Mouse (Mus musculus) thymus, postnatal 4 days (tissue): ENCODE measurements at regions not wholly inside any gene's neighbourhood (a gene's known extent, or its start where the extent isn't known, plus 50 kb on each side); places are given as distances from the start of the nearest gene placed in this dataset.

Experiments
- DNase-seq: peaks from one replicate; pipeline ENCODE4 v3.0.0; 2021

DNA sequence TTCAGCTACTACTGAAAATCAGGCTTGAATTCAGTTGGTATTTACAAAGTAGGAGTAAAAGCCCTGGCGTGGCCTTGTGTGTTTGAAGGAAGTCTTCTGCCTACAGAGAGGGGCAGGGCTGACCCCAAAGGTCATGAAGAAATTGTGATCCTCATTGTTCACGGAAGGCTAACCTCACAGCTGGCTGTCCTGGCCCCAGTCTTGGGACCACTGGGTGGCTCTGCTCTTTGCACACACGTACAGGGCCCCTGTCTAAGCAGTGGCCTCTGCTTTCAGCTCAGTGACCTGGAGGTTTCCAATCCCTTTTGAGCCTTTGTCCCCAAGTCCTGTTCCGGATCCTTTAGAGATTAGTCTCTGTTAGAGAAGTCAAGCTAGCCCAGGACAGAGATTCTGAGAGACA, 99.3 kb upstream of the Kit start:
- DNase-seq, result no peak

DNA sequence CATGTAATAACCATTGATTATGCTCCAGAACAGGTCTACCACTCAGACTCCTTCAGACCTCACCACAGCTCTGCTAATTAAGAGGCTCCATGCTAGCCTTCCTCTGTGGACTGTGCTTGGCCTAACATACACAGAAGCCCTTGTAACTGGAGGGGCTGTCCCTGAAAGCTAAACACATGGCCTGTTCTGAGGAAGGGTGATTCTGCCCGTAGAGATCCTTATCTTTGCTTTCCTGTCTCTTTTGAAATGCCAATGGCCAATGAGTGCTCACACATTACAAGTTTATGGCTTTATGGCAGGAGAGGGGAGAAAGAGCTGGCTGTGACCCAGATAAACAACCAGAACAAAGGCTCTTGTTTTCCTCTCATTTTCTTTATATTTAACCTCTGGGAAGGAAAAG, 96.2 kb upstream of the Kit start:
- DNase-seq, result no peak

DNA sequence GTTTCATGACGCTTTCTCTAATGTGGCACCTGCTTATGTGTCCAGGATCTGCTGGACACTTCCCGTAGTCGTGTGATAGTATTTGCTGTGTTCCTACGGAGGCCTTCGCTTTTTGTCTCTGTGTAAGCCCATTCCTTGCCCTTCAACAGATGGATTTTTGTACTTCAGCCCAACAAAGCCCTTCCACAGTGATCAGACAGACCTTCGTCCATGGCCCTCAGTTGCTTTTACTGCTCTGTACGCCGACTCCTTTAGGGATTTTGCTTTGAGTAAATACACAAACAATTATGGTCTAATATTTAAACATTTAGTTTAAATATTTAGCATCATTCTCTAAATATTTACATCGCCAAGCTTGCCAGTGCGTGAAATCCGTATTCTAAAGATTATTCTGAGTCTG, 95.6 kb upstream of the Kit start:
- no peak for DNase-seq

DNA sequence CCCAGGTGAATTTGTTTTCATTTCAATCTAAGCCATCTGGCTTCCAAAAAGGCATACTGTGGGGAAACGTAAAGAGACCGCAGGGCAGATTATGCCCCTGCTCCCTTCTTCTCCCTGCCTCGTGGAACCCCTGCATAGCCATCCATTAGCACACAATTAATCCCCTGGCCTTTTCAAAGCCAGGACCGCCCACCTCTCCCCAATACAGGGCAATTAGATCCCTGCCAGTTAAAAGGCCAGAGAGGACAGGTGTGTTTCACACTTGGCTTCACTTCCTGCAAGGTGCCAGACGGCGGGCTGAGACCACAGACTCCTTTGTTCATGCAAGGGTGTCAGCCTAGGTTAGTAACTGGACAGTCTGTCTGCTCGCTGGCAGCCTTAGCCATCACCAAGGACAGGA, 93.1 kb upstream of the Kit start:
- no peak for DNase-seq

DNA sequence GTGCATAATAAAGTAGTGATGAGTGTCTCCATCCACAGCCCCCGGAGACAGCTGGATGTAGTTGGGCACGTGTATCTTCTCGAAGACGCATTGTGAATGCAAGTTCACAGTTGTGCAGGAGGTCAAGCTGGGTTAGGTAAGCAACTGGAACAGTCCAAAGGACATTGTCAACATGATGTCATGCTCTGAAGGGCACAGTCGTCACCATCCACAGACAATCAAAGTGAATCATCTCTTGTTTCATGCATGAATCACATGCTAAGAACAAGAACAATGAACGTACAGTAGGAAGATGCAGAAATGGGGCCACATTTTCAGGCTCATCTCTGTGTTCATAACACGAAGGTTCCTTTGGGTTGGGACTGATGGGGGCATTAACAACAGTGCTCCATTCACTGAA, 90.4 kb upstream of the Kit start:
- DNase-seq, result no peak

DNA sequence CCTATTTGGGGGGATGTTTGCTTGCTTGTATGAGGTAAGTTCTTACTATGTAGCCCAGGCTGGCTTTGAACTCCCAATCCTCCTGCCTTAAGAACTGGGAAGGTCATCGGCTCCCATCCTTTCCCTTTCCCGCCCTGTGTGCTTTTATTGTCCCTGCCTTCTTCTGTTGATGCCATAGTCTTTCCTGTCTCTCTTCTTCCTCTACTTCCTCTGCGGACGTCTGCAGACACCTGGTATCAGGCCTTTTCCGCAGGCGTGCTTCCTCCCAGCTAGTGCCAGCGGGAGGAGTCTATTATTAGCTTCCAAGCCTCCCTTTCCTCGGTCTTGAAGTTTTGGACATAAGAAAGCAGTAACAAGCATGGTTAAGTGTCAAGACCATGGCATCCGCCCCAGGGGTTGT, 83.9 kb upstream of the Kit start:
- no peak for DNase-seq

DNA sequence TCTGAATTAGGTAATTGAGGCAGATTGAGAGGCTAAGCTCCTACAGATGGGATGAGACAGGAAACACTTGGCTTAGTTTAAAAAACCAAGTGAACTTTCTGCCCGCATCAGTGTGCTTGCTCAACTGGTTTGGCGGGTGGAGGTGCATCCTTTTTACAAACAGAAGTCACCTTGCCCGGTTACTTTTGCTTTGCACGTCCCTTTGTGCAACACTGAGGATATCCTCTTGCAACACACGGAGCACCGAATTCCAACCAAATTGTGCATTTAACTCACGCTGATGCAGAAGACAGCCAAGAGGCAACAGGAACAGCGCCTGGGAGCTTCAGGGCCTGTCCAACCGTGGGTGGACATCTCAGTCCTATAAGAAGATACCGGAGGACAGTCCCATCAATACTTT, 80.6 kb upstream of the Kit start:
- DNase-seq, result no peak

DNA sequence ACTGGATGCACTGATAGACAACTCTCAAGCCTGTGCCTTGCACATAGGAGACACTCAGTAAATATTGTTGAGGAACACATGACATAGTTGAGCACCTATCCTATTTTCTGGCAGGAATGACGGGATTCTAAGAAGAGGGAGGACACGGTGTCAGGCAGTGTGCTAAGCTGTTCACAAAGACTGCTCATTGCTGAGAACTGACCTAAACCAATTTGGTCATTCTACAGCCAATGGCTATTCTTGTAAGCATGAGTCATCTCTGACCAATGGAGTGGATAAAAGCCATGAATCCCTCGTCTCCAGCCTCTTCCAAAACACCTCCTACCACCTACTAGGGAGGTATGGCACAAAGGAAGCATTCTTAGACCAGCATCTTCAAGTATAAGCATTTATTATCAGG, 75.7 kb upstream of the Kit start:
- no peak for DNase-seq

DNA sequence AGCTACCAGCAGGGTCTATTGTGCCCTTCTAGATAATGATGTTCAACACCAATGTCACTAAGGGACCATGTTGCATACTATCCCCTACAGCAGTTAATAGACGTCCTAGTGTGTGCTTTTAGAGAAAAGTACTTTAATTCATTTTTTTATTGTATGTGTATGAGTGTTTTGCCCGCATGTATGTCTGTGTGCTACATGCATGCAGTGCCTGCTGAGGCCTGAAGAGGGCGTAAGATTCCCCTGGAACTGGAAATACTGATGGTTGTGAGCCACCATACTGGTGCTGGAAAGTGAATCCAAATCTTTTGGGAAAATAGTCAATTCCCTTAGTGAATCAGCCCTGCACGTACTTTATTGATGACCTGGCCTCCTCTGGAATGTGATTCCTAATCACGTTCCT, 75.0 kb upstream of the Kit start:
- no peak for DNase-seq

DNA sequence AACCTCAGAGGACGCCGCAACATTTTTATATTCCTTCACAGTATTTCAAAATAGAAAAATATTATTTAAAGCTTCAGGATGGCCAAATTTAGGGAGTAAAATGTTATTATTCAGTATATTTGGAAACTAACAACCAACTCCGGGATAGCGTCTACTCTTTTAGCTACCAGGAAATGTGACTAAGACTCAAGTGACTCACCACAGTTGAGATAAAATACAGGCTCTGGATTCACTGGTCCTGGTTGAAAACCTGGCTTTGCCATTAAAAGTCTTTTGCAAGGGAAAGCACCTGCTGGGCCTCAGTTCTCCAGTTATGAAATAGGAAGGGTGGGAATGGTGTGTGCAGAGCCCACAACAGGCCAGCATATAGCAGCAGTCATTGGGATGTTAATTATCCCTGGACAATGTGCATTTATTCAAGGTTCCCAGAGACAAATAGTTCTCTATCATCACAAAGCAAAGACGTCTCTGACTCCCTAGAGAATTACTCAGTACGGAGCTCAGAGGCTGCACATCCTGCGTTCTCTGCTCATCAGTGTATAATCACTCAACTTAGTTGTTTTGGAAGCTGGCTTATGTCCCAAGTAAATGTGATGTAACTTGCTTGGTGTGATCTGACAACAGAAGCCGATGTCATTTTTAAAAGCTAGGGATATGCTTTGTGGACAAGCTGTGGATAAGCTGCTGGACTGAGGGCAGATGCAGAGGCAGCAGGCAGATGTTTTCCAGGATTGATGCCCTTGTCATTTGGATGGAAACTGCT, 73.9 kb upstream of the Kit start:
- no peak for DNase-seq

DNA sequence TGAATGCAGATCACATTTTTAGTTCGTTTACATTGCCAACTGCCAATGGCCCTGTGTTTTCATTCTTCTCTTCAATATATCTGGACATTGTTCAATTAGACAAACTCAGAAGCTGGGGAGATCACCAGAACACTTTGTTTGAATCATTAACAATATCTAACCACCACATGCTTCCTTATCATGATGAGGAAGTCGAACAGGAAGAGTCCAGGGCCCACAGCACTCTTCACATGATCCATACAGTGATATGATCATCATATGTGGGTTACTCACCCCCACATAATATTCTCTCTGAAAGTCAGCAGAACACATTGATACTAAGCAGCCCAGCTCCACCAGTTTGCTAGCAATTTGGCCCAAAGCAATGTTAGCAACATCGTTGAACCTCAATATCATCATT, 71.0 kb upstream of the Kit start:
- DNase-seq, result no peak

DNA sequence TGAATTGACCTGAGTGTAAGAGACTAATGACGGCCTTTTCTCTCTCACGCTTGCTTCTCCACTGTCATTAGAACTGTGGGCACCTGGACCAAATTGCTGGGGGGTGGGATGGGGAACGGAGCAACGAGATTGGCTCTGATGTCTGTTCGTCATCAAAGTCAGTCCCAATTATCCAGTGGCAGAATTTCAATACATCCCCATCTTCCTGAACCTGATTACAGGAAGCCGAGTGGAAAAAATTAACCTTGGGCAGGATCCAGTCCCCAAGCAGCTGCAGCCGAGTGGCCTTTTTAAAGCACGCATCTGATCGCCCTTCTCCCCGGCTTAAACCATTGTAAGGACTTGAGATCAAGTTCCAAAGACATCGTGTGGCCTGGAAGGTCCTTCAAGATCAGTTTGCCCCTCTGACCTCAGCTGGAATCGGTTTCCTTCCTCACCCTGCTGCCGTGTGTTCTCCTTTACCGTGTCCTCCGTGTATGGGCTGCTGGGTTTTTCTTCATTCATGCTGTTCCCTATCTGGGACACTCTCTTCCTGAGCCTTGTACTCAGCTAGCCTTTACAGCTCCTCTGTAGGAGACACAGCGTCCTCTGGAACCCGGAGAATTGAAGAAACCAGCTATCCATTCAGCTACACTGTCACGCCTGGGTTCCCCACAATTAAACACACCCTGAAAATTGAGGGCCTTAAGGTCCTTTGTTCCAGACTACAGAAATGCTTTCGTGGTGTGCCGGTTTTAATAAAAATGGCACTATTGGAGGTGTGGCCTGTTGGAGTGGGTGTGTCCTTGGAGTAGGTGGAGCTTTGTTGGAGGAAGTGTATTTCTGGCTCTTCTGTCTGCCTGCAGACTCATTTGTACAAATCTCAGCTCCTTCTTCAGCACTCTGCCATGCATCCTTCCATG, 61.9 kb upstream of the Kit start:
- no peak for DNase-seq

DNA sequence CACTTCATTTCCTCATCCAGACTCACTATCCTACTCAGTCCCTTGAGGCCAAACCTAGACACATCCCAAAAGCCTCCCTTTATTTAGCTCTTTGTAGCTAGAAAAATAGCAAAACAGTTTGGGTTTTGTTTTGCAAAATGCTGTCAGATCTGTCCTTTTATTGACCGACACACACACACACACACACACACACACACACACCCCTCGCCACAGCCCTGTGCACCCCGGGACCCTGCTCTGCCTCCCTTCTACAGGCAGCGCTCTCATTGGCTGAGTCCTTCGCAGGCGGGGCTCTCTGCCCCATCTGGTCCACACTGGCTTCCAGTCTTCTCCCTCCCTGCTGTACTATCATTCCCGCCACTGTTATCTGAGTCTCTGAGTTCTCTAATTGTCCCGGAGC, 56.5 kb upstream of the Kit start:
- no peak for DNase-seq

DNA sequence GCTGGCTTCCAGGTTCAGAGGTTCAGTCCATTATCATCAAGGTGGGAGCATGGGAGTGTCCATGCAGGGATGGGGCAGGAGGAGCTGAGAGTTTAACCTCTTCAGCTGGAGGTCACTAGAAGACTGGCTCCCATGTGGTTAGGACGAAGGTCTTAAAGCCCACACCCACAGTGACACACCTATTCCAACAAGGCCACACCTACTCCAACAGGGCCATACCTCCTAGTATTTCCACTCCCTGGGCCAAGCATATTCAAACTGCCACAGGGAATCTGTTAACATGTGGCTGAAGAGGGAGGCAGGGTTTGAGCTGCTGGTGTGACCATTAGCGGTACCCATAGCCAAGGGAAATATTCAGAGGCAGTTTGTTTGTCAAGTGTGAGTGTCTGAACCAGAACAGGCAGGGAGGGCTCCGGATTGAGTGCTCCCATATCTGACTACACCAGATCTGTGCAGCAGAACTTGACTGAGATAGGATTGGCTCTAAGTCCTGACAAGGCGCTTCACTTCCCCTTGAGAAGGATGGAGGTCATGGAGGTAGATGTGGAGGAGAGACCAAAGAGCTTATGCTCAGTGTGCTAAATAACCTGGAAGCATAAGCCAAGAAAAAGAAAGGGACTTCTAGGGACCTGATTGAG, 51.6 kb upstream of the Kit start:
- DNase-seq, result no peak
